Mouse (Mus musculus) myocyte (in vitro differentiated cells): ENCODE measurements around the gene Gm42906. TPM values are rescaled to one million over a fixed set of nuclear protein-coding genes. Genes with fewer than 3 reads are reported as not detected.

Experiments used
- H3K27me3 ChIP-seq: one replicate; pipeline ENCODE4 v1.6.1; 2011; ENCODE audit not compliant: control insufficient read depth, insufficient read depth, insufficient read length
- H3K36me3 ChIP-seq: one replicate; pipeline ENCODE4 v1.6.1; 2011; ENCODE audit not compliant: control insufficient read depth, insufficient read depth
- H3K4me2 ChIP-seq: one replicate; pipeline ENCODE4 v1.6.1; 2011; ENCODE audit warnings: low read depth, control low read depth
- H3K4me3 ChIP-seq: one replicate; pipeline ENCODE4 v1.5.1; 2011; ENCODE audit warnings: mild to moderate bottlenecking, control low read depth, moderate library complexity
- H3K79me2 ChIP-seq: one replicate; pipeline ENCODE4 v1.6.1; 2011; ENCODE audit not compliant: control insufficient read depth, insufficient read depth
- H3ac ChIP-seq: one replicate; pipeline ENCODE4 v1.6.1; 2011; ENCODE audit not compliant: control insufficient read depth, insufficient read length
- CEBPB ChIP-seq: IDR thresholded peaks from 2 replicates; pipeline ENCODE4 v1.6.1; 2011; ENCODE audit warnings: mild to moderate bottlenecking, moderate library complexity; ENCODE audit not compliant: poor library complexity, insufficient read depth, severe bottlenecking
- E2F4 ChIP-seq: IDR thresholded peaks from one replicate; pipeline ENCODE4 v1.6.1; 2011; ENCODE audit warnings: mild to moderate bottlenecking, control low read depth, moderate library complexity; ENCODE audit not compliant: insufficient read depth
- MAX ChIP-seq: IDR thresholded peaks from one replicate; pipeline ENCODE4 v1.6.1; 2011; ENCODE audit warnings: low read depth, mild to moderate bottlenecking, control low read depth
- MYOD1 ChIP-seq, 3 experiments: IDR thresholded peaks; one replicate each; pipeline ENCODE4 v1.6.1; 2011; ENCODE audit warnings: control low read depth in 2 of 3, low read depth in 2 of 3, mild to moderate bottlenecking in 2 of 3, moderate library complexity in 1 of 3; ENCODE audit not compliant: insufficient read length in 2 of 3, control insufficient read depth in 1 of 3
- MYOG ChIP-seq, 3 experiments: IDR thresholded peaks; one replicate each; pipeline ENCODE4 v1.6.1; 2011; ENCODE audit warnings: control low read depth in 2 of 3, low read depth in 2 of 3, mild to moderate bottlenecking in 2 of 3; ENCODE audit not compliant: insufficient read length in 2 of 3, control insufficient read depth in 1 of 3, insufficient read depth in 1 of 3
- POLR2A ChIP-seq: IDR thresholded peaks from one replicate; pipeline ENCODE4 v1.6.1; 2011; ENCODE audit warnings: low read depth, mild to moderate bottlenecking, control low read depth, moderate library complexity; ENCODE audit not compliant: insufficient read length
- POLR2AphosphoS2 ChIP-seq: IDR thresholded peaks from one replicate; pipeline ENCODE4 v1.6.1; 2011; ENCODE audit warnings: low read depth, control low read depth; ENCODE audit not compliant: insufficient read length
- REST ChIP-seq: IDR thresholded peaks from one replicate; pipeline ENCODE4 v1.6.1; 2011; ENCODE audit warnings: mild to moderate bottlenecking, control low read depth, moderate library complexity; ENCODE audit not compliant: insufficient read depth, insufficient read length
- SRF ChIP-seq: IDR thresholded peaks from one replicate; pipeline ENCODE4 v1.6.1; 2011; ENCODE audit warnings: low read depth; ENCODE audit not compliant: control insufficient read depth, insufficient read length
- TCF12 ChIP-seq: IDR thresholded peaks from one replicate; pipeline ENCODE4 v1.6.1; 2011; ENCODE audit warnings: mild to moderate bottlenecking, control low read depth; ENCODE audit not compliant: poor library complexity, insufficient read depth, severe bottlenecking
- TCF3 ChIP-seq: IDR thresholded peaks from one replicate; pipeline ENCODE4 v1.6.1; 2011; ENCODE audit warnings: low read depth, control low read depth; ENCODE audit not compliant: insufficient read length
- USF1 ChIP-seq: IDR thresholded peaks from one replicate; pipeline ENCODE4 v1.6.1; 2011; ENCODE audit warnings: low read depth, mild to moderate bottlenecking, control low read depth, moderate library complexity
- polyA plus RNA-seq: library from polyadenylated mRNA; unstranded; fragments of >200 nt; fragmentation: generic; extraction: Trizol; gene quantifications from one replicate; pipeline ENCODE4 v1.2.1, GENCODE M21; 2012; ENCODE audit warnings: missing spikeins

The Gm42906 gene
- polyA plus RNA-seq, 1 experiment = not detected

DNA sequence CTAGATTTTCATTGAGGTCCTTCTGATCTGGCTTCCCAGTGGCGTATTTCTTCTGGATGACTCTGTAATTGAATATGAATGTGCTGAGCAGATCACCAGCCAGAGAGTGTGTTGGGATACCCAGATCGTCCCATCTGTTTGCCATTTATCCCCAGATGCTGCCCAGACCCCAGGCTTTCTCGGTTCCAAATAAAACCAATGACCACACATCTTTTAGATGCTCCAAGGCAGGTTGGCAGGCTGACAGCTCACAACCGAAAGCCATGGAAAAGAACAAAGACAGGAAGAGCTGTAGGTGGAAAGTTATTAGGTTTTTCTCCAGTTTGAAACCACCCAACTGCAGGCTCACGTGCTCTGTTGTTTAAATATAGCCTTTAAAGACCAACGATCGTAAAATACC is 381.0 kb downstream of the Gm42906 start:
- peaks cover 79% of the 10 kb centered on the region for H3K36me3 ChIP-seq

DNA sequence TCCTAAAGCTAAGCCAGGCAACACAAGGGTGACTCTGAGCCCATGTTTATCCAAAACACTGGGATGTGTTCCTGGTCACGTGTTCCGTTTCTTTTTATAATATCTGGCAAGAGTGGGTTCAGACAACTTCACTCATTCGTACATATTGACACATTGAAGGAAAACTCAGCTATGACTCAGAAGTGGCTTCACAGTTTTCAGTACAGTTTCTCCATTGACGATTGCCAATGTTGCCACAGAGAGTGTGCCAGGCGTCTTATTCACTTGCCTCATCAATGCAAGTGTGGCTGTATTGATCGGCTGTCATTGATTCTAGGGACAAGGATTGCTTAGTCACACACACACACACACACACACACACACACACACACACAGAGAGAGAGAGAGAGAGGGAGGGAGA is 381.8 kb downstream of the Gm42906 start:
- Histone ChIP-seq H3K36me3 (peaks cover 78% of the 10 kb centered on the region), H3K27me3 (no peaks in the 10 kb centered on the region), H3ac (no peak overlapping the region), H3K4me3 (no peak overlapping the region), H3K4me2 (no peak overlapping the region), H3K79me2 (no peaks in the 10 kb centered on the region)
- no peak for TF ChIP-seq CEBPB
- no peak for TF ChIP-seq MAX
- TF ChIP-seq REST = no peak
- no peak for TF ChIP-seq USF1
- no peak for TF ChIP-seq POLR2AphosphoS2
- TF ChIP-seq E2F4 = no peak
- TF ChIP-seq TCF12 = no peak
- TF ChIP-seq TCF3 = no peak
- no peak for TF ChIP-seq SRF
- no peak for TF ChIP-seq MYOD1 (IDR thresholded peaks at IDR 0.05; ENCODE audit: control insufficient read depth in 1 of 3, insufficient read length in 2 of 3, low read depth in 2 of 3)
- TF ChIP-seq MYOG (IDR thresholded peaks at IDR 0.05; ENCODE audit: control insufficient read depth in 1 of 3, insufficient read depth in 1 of 3, insufficient read length in 2 of 3, low read depth in 2 of 3) = no peak
- no peak for TF ChIP-seq POLR2A

More for the DNA sequence above, 381.0 kb downstream of the Gm42906 start:
- no peak overlapping the region for H3K4me3 ChIP-seq
- H3K4me2 ChIP-seq = no peak overlapping the region
- no peaks in the 10 kb centered on the region for H3K27me3 ChIP-seq
- H3K79me2 ChIP-seq = no peaks in the 10 kb centered on the region
- no peak overlapping the region for H3ac ChIP-seq
- TF ChIP-seq CEBPB (no peak), USF1 (no peak), REST (no peak), POLR2AphosphoS2 (no peak), MYOG (IDR thresholded peaks at IDR 0.05; ENCODE audit: control insufficient read depth in 1 of 3, insufficient read depth in 1 of 3, insufficient read length in 2 of 3, low read depth in 2 of 3) (no peak), TCF3 (no peak)

DNA sequence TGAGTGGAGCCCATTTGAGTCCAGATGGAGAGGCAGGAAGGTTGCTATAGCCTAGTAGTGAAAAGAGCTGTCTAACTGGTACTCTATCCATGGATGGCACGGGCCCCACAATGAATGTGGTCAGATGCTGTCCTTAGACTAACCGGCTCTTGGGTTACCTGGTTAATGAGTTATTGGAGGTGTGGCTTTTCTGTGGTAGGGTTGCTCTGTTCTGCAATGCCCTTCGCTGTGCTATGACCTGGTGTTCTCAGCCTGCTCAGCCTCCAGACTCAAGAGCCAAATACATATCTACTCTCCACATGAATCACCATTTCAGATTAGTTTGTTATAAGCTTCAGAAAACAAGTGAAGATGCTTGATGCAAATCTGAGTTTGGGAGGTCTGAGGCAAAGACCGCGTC is 385.1 kb downstream of the Gm42906 start:
- no peaks in the 10 kb centered on the region for H3K79me2 ChIP-seq
- no peaks in the 10 kb centered on the region for H3K27me3 ChIP-seq
- TF ChIP-seq MYOD1 (IDR thresholded peaks at IDR 0.05; ENCODE audit: control insufficient read depth in 1 of 3, insufficient read length in 2 of 3, low read depth in 2 of 3) = no peak
- TF ChIP-seq SRF = no peak
- no peak for TF ChIP-seq TCF12
- TF ChIP-seq E2F4 = no peak
- H3K4me3 ChIP-seq = no peak overlapping the region
- H3K4me2 ChIP-seq = no peak overlapping the region
- no peak overlapping the region for H3ac ChIP-seq
- peaks cover 76% of the 10 kb centered on the region for H3K36me3 ChIP-seq

DNA sequence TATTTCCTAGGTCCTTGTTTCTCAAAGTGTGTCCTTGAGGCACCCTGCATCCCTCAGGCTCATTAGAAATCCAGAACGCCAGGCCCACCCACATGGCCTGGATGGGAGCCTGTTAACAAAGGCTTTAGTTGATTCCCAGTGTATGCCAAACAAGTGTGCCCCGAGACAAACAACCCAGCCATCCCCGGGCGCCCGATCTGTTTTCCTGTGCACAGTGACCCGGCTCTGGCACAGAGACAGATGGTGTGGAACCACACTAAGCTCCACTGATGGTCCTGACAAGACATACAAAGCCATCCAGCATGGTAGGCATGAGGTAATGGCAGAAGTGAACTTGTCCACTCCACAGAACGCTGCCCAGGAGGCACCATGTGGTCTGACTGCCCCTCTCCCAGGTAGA is 390.1 kb downstream of the Gm42906 start:
- H3K4me3 ChIP-seq = no peak overlapping the region
- TF ChIP-seq E2F4 (no peak), MYOD1 (IDR thresholded peaks at IDR 0.05; ENCODE audit: control insufficient read depth in 1 of 3, insufficient read length in 2 of 3, low read depth in 2 of 3) (no peak), SRF (no peak), CEBPB (no peak), POLR2AphosphoS2 (peak; percentile 23)
- no peak overlapping the region for H3ac ChIP-seq
- no peaks in the 10 kb centered on the region for H3K79me2 ChIP-seq
- H3K36me3 ChIP-seq = peaks cover 40% of the 10 kb centered on the region
- no peak overlapping the region for H3K4me2 ChIP-seq
- H3K27me3 ChIP-seq = no peaks in the 10 kb centered on the region

DNA sequence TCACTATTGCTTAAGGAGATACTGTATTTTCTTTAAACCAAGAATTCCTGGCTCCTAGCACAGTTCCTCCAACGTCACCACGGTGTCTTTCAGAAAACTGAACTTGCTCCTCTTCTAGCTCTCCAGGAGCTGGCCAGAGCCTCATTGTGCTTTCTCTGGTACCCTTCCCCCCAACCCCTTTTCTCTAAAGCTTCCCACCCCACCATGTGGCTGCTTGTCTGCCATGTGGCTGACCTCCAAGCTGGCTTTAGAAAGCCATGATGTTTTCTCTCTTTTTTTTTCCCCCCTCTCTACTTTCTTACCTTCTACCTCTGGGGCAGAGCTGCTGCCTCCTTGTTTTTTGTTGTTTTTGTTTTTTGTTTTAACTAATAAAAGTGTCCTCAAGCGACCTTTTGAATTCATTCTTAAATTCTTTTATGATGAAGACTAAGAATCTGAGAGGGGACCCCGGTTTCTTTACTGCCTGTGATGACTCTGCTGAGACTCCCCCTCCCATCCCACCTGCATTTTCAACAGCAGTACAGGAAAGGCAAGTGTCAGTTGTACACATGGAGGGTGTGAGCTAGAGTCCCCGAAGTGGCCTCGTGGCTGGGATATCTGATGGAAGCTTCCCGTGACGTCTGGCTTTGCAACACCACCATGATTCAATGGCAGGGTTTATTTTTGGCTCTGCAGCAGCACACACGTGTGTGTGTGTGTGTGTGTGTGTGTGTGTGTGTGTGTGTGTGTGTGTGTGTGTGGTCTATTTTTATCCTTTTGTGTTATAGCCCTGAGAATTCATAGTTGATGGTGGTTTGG is 393.0 kb downstream of the Gm42906 start:
- H3K4me2 ChIP-seq = no peak overlapping the region
- no peaks in the 10 kb centered on the region for H3K27me3 ChIP-seq
- H3K4me3 ChIP-seq = no peak overlapping the region
- H3K79me2 ChIP-seq = no peaks in the 10 kb centered on the region
- H3ac ChIP-seq = no peak overlapping the region
- TF ChIP-seq POLR2AphosphoS2 (peak; percentile 62), USF1 (no peak)
- H3K36me3 ChIP-seq = peaks cover 12% of the 10 kb centered on the region

DNA sequence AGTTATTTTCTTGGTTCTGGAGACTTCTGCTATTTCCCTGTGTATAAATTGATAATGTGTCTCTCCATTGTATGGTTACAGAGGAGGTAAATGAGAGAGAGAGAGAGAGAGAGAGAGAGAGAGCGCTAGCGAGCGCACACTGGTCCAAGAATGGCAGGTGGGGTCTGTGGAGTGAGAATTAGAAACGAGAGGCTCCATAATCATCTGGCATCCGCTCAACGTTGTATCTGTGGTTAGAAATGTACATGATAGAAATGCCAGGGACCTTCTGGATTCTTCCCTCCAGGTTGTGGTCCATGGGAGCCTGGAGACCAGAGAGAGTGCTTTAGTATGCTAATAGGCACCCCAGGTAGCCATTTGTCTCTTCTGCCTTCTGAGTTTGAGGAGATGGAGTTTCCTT is 399.1 kb downstream of the Gm42906 start:
- H3K27me3 ChIP-seq = no peaks in the 10 kb centered on the region
- H3K4me3 ChIP-seq = no peak overlapping the region
- TF ChIP-seq CEBPB (no peak), POLR2A (no peak), E2F4 (no peak), MYOD1 (IDR thresholded peaks at IDR 0.05; ENCODE audit: control insufficient read depth in 1 of 3, insufficient read length in 2 of 3, low read depth in 2 of 3) (no peak), TCF3 (no peak), TCF12 (no peak), POLR2AphosphoS2 (no peak), SRF (no peak), MAX (no peak)
- H3ac ChIP-seq = no peak overlapping the region
- no peak overlapping the region for H3K4me2 ChIP-seq
- no peaks in the 10 kb centered on the region for H3K36me3 ChIP-seq
- no peaks in the 10 kb centered on the region for H3K79me2 ChIP-seq
